Mouse (Mus musculus): ENCODE data around the gene Cct8l1.

- no peak for TF ChIP-seq GATA1 (IDR thresholded peaks at IDR 0.05; ENCODE audit: borderline replicate concordance, low read length)
- no peak for TF ChIP-seq FLI1 (IDR thresholded peaks at IDR 0.05; ENCODE audit: low read length)
These were observed 38.8 kb downstream of the Cct8l1 start for GRCm38 (mm10) chr5:25554689-25555088.

Data from megakaryocyte, embryonic 14.5 days (primary cell).